Mouse (Mus musculus): Measurements from ENCODE around the gene Gpr107.

- TF ChIP-seq CTCF (IDR thresholded peaks at IDR 0.05; ENCODE audit: extremely low read depth, insufficient read depth, low read length), result no peak
- no peak for TF ChIP-seq POLR2A (IDR thresholded peaks at IDR 0.05; ENCODE audit: extremely low read depth, insufficient read depth, low read length)
Observed at GRCm38 (mm10) chr2:31132682-31133081, 19.4 kb upstream of the Gpr107 start.

Data from cortical plate, adult 2 months (tissue).